ENCODE assay signal across 25 mouse cellular contexts in the genomic region with DNA sequence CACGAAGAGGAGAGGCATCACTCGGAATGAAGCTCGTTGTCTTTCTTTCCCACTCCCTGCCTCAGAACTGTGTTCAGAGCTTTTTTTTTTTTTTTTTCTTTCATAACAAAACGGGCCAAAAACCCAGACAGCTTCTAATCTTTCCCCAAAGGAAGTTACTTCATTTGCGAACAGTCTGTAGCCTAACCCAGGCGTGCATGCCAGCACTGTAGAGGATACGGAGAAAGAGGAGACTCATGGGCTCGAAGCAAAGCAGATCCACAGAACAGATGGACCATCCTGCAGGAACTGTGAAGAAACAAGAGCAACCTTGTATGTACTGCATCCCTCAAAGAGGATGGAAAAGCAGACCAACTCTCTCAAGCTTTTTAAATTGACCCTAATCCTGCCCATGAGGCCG. TPM values are rescaled to one million over a fixed set of nuclear protein-coding genes. Genes with fewer than 3 reads are reported as not detected.
A peak's percentile ranks its signal among the peaks of the same experiment; 100 is the strongest.
DNase-seq lines count a peak whose midpoint lies in the region; ATAC-seq and TF ChIP-seq lines count a peak whose summit lies in the region.
"Had no signal": no experiment of that assay in that cellular context is flagged by ENCODE, and none has a peak within 500 bp of the region (broad histone marks: within the 10 kb centered on the region; RNA-seq: fewer than 3 reads in every experiment).

No protein-coding gene starts in this region.

- H3K9ac ChIP-seq in forebrain, postnatal 0 days, result no peak overlapping the region
- no peak overlapping the region for H3K9ac ChIP-seq in forebrain, embryonic 15.5 days (replicated peaks)
- no peak overlapping the region for H3K9ac ChIP-seq in liver, adult 2 months (ENCODE audit: low read depth, low read length)
- H3K9ac ChIP-seq in liver, postnatal 0 days (replicated peaks), result no peak overlapping the region
- H3K9ac ChIP-seq: embryonic facial prominence, embryonic 15.5 days; hindbrain, embryonic 12.5 days had no signal

- no peak overlapping the region for H3K4me3 ChIP-seq in forebrain, postnatal 0 days (ENCODE audit: low read depth, low read length)
- no peak overlapping the region for H3K4me3 ChIP-seq in forebrain, embryonic 15.5 days
- H3K4me3 ChIP-seq in liver, adult 2 months (ENCODE audit: insufficient read depth, low read depth, low read length), result no peak overlapping the region
- H3K4me3 ChIP-seq in liver, postnatal 0 days (ENCODE audit: low read depth, low read length), result no peak overlapping the region
- H3K4me3 ChIP-seq: embryonic facial prominence, embryonic 15.5 days; erythroblast, embryonic 14.5 days; forebrain, embryonic 10.5 days; gastrocnemius, adult 2 months; hindbrain, embryonic 12.5 days had no signal

- TF ChIP-seq EP300 in liver, postnatal 0 days (IDR thresholded peaks at IDR 0.05; ENCODE audit: low read depth), result no peak

- H3K27me3 ChIP-seq in forebrain, postnatal 0 days (ENCODE audit: insufficient read depth, low read length), result no peaks in the 10 kb centered on the region
- no peaks in the 10 kb centered on the region for H3K27me3 ChIP-seq in forebrain, embryonic 15.5 days
- H3K27me3 ChIP-seq in liver, adult 2 months (ENCODE audit: control insufficient read depth, insufficient read depth, low read length), result no peaks in the 10 kb centered on the region
- H3K27me3 ChIP-seq in liver, postnatal 0 days (ENCODE audit: insufficient read depth, low read length), result no peaks in the 10 kb centered on the region
- H3K27me3 ChIP-seq: embryonic facial prominence, embryonic 15.5 days; hindbrain, embryonic 12.5 days had no signal

- H3K36me3 ChIP-seq in forebrain, postnatal 0 days (ENCODE audit: insufficient read depth), result no peaks in the 10 kb centered on the region
- H3K36me3 ChIP-seq in forebrain, embryonic 15.5 days, result no peaks in the 10 kb centered on the region
- H3K36me3 ChIP-seq in liver, adult 2 months (ENCODE audit: control insufficient read depth, insufficient read depth, low read length), result no peaks in the 10 kb centered on the region
- H3K36me3 ChIP-seq in liver, postnatal 0 days (replicated peaks; ENCODE audit: insufficient read depth, low read length), result no peaks in the 10 kb centered on the region
- H3K36me3 ChIP-seq: embryonic facial prominence, embryonic 15.5 days; forebrain, embryonic 10.5 days; hindbrain, embryonic 12.5 days had no signal

- 70% methylated on average over 9 of the region's 9 CpGs for WGBS in forebrain, postnatal 0 days
- 77% methylated on average over 9 of the region's 9 CpGs for WGBS in forebrain, embryonic 15.5 days
- 66% methylated on average over 9 of the region's 9 CpGs for whole genome bisulfite sequencing in liver, adult 2 months
- WGBS in liver, postnatal 0 days (ENCODE audit: insufficient replicate concordance), result 57% methylated on average over 9 of the region's 9 CpGs

- H3K4me2 ChIP-seq in forebrain, postnatal 0 days (ENCODE audit: low read depth), result no peak overlapping the region
- no peak overlapping the region for H3K4me2 ChIP-seq in forebrain, embryonic 15.5 days (replicated peaks)
- no peak overlapping the region for H3K4me2 ChIP-seq in liver, postnatal 0 days (ENCODE audit: low read depth, low read length)
- H3K4me2 ChIP-seq: embryonic facial prominence, embryonic 15.5 days; hindbrain, embryonic 12.5 days had no signal

- H3K9me3 ChIP-seq in forebrain, postnatal 0 days (ENCODE audit: low read length), result no peaks in the 10 kb centered on the region
- no peaks in the 10 kb centered on the region for H3K9me3 ChIP-seq in forebrain, embryonic 15.5 days
- H3K9me3 ChIP-seq in liver, postnatal 0 days (ENCODE audit: low read length), result no peaks in the 10 kb centered on the region
- H3K9me3 ChIP-seq: embryonic facial prominence, embryonic 15.5 days; forebrain, embryonic 10.5 days; hindbrain, embryonic 12.5 days had no signal

- peak; percentile 51; the same call in 1 of the 2 replicates for ATAC-seq in forebrain, postnatal 0 days
- ATAC-seq in forebrain, embryonic 15.5 days (replicated peaks), result no peak
- no peak for ATAC-seq in liver, postnatal 0 days
- no peak for ATAC-seq in megakaryocyte progenitor cell, adult 5-6 weeks (replicated peaks; ENCODE audit: poor library complexity)
- ATAC-seq: forebrain, embryonic 14.5 days; hindbrain, embryonic 16.5 days; inflammation-experienced regulatory T-cells, adult 6 months had no signal

- peak overlapping the region; percentile 29; the same call in 1 of the 2 replicates for H3K27ac ChIP-seq in forebrain, postnatal 0 days (ENCODE audit: low read depth, low read length)
- no peak overlapping the region for H3K27ac ChIP-seq in forebrain, embryonic 15.5 days (replicated peaks)
- H3K27ac ChIP-seq in liver, adult 2 months (replicated peaks; ENCODE audit: insufficient read depth, low read depth, low read length), result no peak overlapping the region
- no peak overlapping the region for H3K27ac ChIP-seq in liver, postnatal 0 days (ENCODE audit: low read depth)
- H3K27ac ChIP-seq: embryonic facial prominence, embryonic 15.5 days; forebrain, embryonic 10.5 days; gastrocnemius, adult 2 months; hindbrain, embryonic 12.5 days had no signal

- H3K79me2 ChIP-seq in liver, adult 2 months (ENCODE audit: control insufficient read depth, insufficient read depth, low read length), result no peaks in the 10 kb centered on the region

- TF ChIP-seq CTCF in forebrain, postnatal 0 days (IDR thresholded peaks at IDR 0.05; ENCODE audit: low read depth), result no peak
- TF ChIP-seq CTCF in liver, adult 2 months (IDR thresholded peaks at IDR 0.05; ENCODE audit: low read depth, low read length), result no peak
- TF ChIP-seq CTCF in liver, postnatal 0 days (IDR thresholded peaks at IDR 0.05; ENCODE audit: low read depth), result no peak

- no peaks in the 10 kb centered on the region for H3K4me1 ChIP-seq in forebrain, postnatal 0 days (ENCODE audit: insufficient read depth)
- no peaks in the 10 kb centered on the region for H3K4me1 ChIP-seq in forebrain, embryonic 15.5 days
- no peaks in the 10 kb centered on the region for H3K4me1 ChIP-seq in liver, adult 2 months (ENCODE audit: control insufficient read depth, insufficient read depth, low read length)
- no peaks in the 10 kb centered on the region for H3K4me1 ChIP-seq in liver, postnatal 0 days (ENCODE audit: insufficient read depth)
- H3K4me1 ChIP-seq: embryonic facial prominence, embryonic 15.5 days; forebrain, embryonic 10.5 days; hindbrain, embryonic 12.5 days had no signal

- TF ChIP-seq POLR2A in liver, adult 2 months (IDR thresholded peaks at IDR 0.05; ENCODE audit: extremely low read depth, insufficient read depth, low read length), result no peak

- DNase-seq in forebrain, postnatal 0 days, result peak; percentile 25
- DNase-seq in heart, postnatal 4 days, result peak; percentile 19
- DNase-seq in heart, adult 8-10 months (ENCODE audit: low spot score), result no peak
- DNase-seq in liver, adult 2 months (ENCODE audit: extremely low read depth, low read depth, low spot score), result peak; percentile 1
- DNase-seq in liver, postnatal 0 days, result no peak
- DNase-seq in brain, adult 2 months (ENCODE audit: low read depth, low spot score), result peak; percentile 46
- DNase-seq: cerebellum, adult 18-20 months; cerebellum, postnatal 14 days; embryo, embryonic 11 days; gastrocnemius, adult 2 months; gastrocnemius, postnatal 25 days; heart, postnatal 36 days had no signal

RNA-seq across cellular contexts. Expression of a gene that starts 44.3 kb away (rescaled TPM):
- total RNA-seq in forebrain, postnatal 0 days (2014; rRNA removed), result 22.3 and 27.2 TPM in 2 replicates
- polyA plus RNA-seq in forebrain, postnatal 0 days (2015; fragmentation: Nextera tagmentation; extraction: Ambion mirVana), result 11.9 and 15.3 TPM in 2 replicates
- polyA plus RNA-seq in forebrain, embryonic 15.5 days (2015; fragmentation: Nextera tagmentation; extraction: Ambion mirVana), result 11.6 and 13.2 TPM in 2 replicates
- total RNA-seq in heart, postnatal 4 days (2021), result under 1 TPM; 0.11 to 0.26 TPM
- total RNA-seq in heart, adult 8-10 months (2022), result under 1 TPM in 2 of 4 experiments, not detected in 2; 0.11 to 0.28 TPM
- total RNA-seq in liver, adult 2 months (2014; rRNA removed), result not detected in 2 replicates
- not detected in 2 replicates for polyA plus RNA-seq in liver, adult 2 months (2012; rRNA removed)
- not detected in 2 replicates for polyA plus RNA-seq in liver, postnatal 0 days (2015; fragmentation: Nextera tagmentation; extraction: Ambion mirVana)
- total RNA-seq in megakaryocyte progenitor cell, adult 5-6 weeks (2015), result not detected in 2 replicates
- total RNA-seq in megakaryocyte progenitor cell, adult 5-6 weeks (2017), result not detected in 2 replicates
- total RNA-seq: common myeloid progenitor, adult 5-6 weeks; granulocyte monocyte progenitor cell, adult 5-6 weeks; MEL had no signal
- polyA plus RNA-seq: C2C12; erythroblast, embryonic 14.5 days had no signal

Comparison
In these comparisons a context has a peak if more than half of its experiments do, and no peak if none do; other contexts are left out.
1. DNase-seq: peak in forebrain, postnatal 0 days (single experiment), heart, postnatal 4 days (single experiment), liver, adult 2 months (single experiment) and brain, adult 2 months (single experiment); none in heart, adult 8-10 months (single experiment) and liver, postnatal 0 days (single experiment).
2. RNA of a gene that starts 44.3 kb away (total RNA-seq): 22.3 to 27.2 TPM in forebrain, postnatal 0 days; 0.11 to 0.26 TPM in heart, postnatal 4 days, 0.11 to 0.28 TPM in heart, adult 8-10 months, not detected in liver, adult 2 months and not detected in megakaryocyte progenitor cell, adult 5-6 weeks; every median in the first group is over 10 times any median in the second.